Mouse (Mus musculus): ENCODE data around the gene Sebox.

GRCm38 (mm10) chr11:78547718-78548460 is 44.6 kb downstream of the Sebox start:
- TF ChIP-seq CTCF (IDR thresholded peaks at IDR 0.05; ENCODE audit: insufficient read depth, low read depth, low read length) (no peak), POLR2A (IDR thresholded peaks at IDR 0.05; ENCODE audit: insufficient read depth, low read depth, low read length) (no peak)

All from olfactory bulb, adult 2 months (tissue).